Mouse (Mus musculus) liver, embryonic 11.5 days (tissue): Measurements from ENCODE around the gene Twf2. TPM values are rescaled to one million over a fixed set of nuclear protein-coding genes. Genes with fewer than 3 reads are reported as not detected.

Experiments
- ATAC-seq: fragments of 200-750 bp; cut with Nextera tagmentation; replicated peaks from 2 replicates; pipeline ENCODE4 v1.8.0; 2017; ENCODE audit warnings: moderate number of reproducible peaks, mild to moderate bottlenecking, moderate TSS enrichment, moderate library complexity; ENCODE audit not compliant: low FRiP score
- DNase-seq: peaks from one replicate; pipeline ENCODE4 v3.0.0-alpha.2; 2017; ENCODE audit warnings: low spot score
- H3K27ac ChIP-seq: fragments of 300-500 bp; sonication (generic); 2 replicates; pipeline ENCODE4 v1.5.1; 2014; ENCODE audit warnings: mild to moderate bottlenecking, low read depth, low read length, control low read depth
- H3K27me3 ChIP-seq: fragments of 300-500 bp; sonication (generic); replicated peaks from 2 replicates; pipeline ENCODE4 v1.6.1; 2014; ENCODE audit warnings: low read length, mixed read lengths; ENCODE audit not compliant: control insufficient read depth, insufficient read depth
- H3K36me3 ChIP-seq: fragments of 300-500 bp; sonication (generic); 2 replicates; pipeline ENCODE4 v1.6.1; 2014; ENCODE audit warnings: mild to moderate bottlenecking, low read length, moderate library complexity, mixed read lengths; ENCODE audit not compliant: control insufficient read depth, insufficient read depth
- H3K4me1 ChIP-seq: fragments of 300-500 bp; sonication (generic); replicated peaks from 2 replicates; pipeline ENCODE4 v1.6.1; 2014; ENCODE audit warnings: low read length, mixed read lengths; ENCODE audit not compliant: control insufficient read depth, insufficient read depth
- H3K4me2 ChIP-seq: fragments of 300-500 bp; sonication (generic); 2 replicates; pipeline ENCODE4 v1.6.1; 2014; ENCODE audit warnings: mild to moderate bottlenecking, control low read depth, moderate library complexity
- H3K4me3 ChIP-seq: fragments of 300-500 bp; sonication (generic); 2 replicates; pipeline ENCODE4 v1.5.1; 2014; ENCODE audit warnings: low read depth, low read length, control low read depth
- H3K9ac ChIP-seq: fragments of 300-500 bp; sonication (generic); 2 replicates; pipeline ENCODE4 v1.6.1; 2014; ENCODE audit warnings: low read depth, low read length, control low read depth
- H3K9me3 ChIP-seq: fragments of 300-500 bp; sonication (generic); 2 replicates; pipeline ENCODE4 v1.6.1; 2016; ENCODE audit warnings: low read length, inconsistent platforms, mixed read lengths; ENCODE audit not compliant: control insufficient read depth
- WGBS: fragments of 180-500 bp; shearing (Covaris S2); extraction: QIAGEN DNeasy Blood & Tissue Kit; methylation state at CpG from one replicate; pipeline ENCODE4 v1.1.7; 2014; 5-methylcytosine and 5-hydroxymethylcytosine counted together
- polyA plus RNA-seq: library from polyadenylated mRNA; unstranded; fragments of >200 nt; fragmentation: Nextera tagmentation; extraction: Ambion mirVana; gene quantifications from 2 replicates; pipeline ENCODE4 v1.2.1, GENCODE M21; 2014

The Twf2 gene
- polyA plus RNA-seq, 1 experiment from 2014 or later, result 58.4 TPM

DNA sequence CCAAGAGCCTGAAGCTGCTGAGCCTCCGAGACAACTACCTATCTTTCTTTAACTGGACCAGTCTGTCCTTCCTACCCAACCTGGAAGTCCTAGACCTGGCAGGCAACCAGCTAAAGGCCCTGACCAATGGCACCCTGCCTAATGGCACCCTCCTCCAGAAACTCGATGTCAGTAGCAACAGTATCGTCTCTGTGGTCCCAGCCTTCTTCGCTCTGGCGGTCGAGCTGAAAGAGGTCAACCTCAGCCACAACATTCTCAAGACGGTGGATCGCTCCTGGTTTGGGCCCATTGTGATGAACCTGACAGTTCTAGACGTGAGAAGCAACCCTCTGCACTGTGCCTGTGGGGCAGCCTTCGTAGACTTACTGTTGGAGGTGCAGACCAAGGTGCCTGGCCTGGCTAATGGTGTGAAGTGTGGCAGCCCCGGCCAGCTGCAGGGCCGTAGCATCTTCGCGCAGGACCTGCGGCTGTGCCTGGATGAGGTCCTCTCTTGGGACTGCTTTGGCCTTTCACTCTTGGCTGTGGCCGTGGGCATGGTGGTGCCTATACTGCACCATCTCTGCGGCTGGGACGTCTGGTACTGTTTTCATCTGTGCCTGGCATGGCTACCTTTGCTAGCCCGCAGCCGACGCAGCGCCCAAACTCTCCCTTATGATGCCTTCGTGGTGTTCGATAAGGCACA lies 22.7 kb downstream of the Twf2 start:
- H3K9ac ChIP-seq, result no peak overlapping the region
- H3K9me3 ChIP-seq, result no peaks in the 10 kb centered on the region
- peak overlapping the region; percentile 68 for H3K4me2 ChIP-seq
- H3K27me3 ChIP-seq, result peaks cover 35% of the 10 kb centered on the region
- peak overlapping the region; percentile 37 for H3K4me3 ChIP-seq
- H3K27ac ChIP-seq, result no peak overlapping the region
- 54% methylated on average over 24 of the region's 24 CpGs for WGBS
- H3K4me1 ChIP-seq, result peaks cover 21% of the 10 kb centered on the region
- DNase-seq, result no peak
- no peak for ATAC-seq
- H3K36me3 ChIP-seq, result no peaks in the 10 kb centered on the region

DNA sequence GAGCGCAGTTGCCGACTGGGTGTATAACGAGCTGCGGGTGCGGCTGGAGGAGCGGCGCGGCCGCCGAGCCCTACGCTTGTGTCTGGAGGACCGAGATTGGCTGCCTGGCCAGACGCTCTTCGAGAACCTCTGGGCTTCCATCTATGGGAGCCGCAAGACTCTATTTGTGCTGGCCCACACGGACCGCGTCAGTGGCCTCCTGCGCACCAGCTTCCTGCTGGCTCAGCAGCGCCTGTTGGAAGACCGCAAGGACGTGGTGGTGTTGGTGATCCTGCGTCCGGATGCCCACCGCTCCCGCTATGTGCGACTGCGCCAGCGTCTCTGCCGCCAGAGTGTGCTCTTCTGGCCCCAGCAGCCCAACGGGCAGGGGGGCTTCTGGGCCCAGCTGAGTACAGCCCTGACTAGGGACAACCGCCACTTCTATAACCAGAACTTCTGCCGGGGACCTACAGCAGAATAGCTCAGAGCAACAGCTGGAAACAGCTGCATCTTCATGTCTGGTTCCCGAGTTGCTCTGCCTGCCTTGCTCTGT lies 23.3 kb downstream of the Twf2 start:
- peak overlapping the region; percentile 37 for H3K4me3 ChIP-seq
- peaks cover 21% of the 10 kb centered on the region for H3K4me1 ChIP-seq
- H3K27ac ChIP-seq, result no peak overlapping the region
- 4% methylated on average over 34 of the region's 34 CpGs for WGBS
- H3K9me3 ChIP-seq, result no peaks in the 10 kb centered on the region
- H3K9ac ChIP-seq, result no peak overlapping the region
- no peak for DNase-seq
- ATAC-seq, result peak; percentile 25
- H3K4me2 ChIP-seq, result peak overlapping the region; percentile 68
- no peaks in the 10 kb centered on the region for H3K36me3 ChIP-seq
- peaks cover 35% of the 10 kb centered on the region for H3K27me3 ChIP-seq

- no peak for DNase-seq
- 55% methylated on average over 8 of the region's 8 CpGs for WGBS
Observed at GRCm38 (mm10) chr9:106227790-106228429, 25.0 kb downstream of the Twf2 start.

DNA sequence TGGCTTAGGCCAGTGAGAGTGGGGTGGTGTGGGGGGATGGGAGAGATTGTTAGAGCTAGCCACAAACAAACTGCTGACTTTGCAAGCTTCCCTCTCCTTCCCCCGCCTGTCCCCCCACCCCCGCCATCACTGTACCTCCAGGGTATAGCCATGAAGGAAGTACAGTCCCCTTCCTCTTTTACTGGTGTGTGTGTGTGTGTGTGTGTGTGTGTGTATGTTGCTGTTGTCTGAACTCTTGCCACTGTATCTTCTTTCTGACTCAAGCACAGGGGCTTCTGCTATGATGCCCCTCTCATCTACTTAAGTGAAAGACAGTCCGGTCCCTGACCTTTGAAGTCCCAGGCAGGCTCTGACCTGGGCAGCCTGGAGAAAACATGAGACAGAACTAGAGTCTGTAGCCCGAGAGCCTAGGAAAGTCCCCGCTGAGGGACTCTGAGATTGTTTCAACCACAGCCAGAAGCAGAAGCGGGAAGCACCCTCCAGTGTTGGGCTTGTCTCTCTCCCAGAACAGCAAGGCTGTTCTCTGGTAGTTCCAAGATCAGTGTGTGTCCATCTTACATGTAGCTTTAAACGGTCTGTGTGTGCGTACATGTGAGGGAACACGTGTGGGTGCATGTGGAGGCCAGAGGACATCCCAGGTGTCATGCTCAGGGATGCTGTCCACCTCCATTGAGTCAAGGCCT lies 27.3 kb downstream of the Twf2 start:
- WGBS, result 61% methylated on average over 9 of the region's 9 CpGs
- Histone ChIP-seq H3K9me3 (no peaks in the 10 kb centered on the region), H3K4me1 (peaks cover 21% of the 10 kb centered on the region), H3K4me3 (no peak overlapping the region), H3K36me3 (peaks cover 7% of the 10 kb centered on the region; the same call in 1 of the 2 replicates), H3K27me3 (peaks cover 20% of the 10 kb centered on the region), H3K27ac (no peak overlapping the region; the same call in 1 of the 2 replicates), H3K9ac (no peak overlapping the region), H3K4me2 (no peak overlapping the region)
- ATAC-seq (no peak; the same call in 1 of the 2 replicates), DNase-seq (no peak)

More at GRCm38 (mm10) chr9:106227790-106228429, 25.0 kb downstream of the Twf2 start:
- Histone ChIP-seq H3K4me2 (no peak overlapping the region), H3K4me1 (peaks cover 21% of the 10 kb centered on the region), H3K27me3 (peaks cover 35% of the 10 kb centered on the region), H3K36me3 (no peaks in the 10 kb centered on the region), H3K4me3 (no peak overlapping the region), H3K9ac (no peak overlapping the region), H3K27ac (no peak overlapping the region), H3K9me3 (no peaks in the 10 kb centered on the region)
- ATAC-seq, result peak; percentile 59; the same call in 1 of the 2 replicates

GRCm38 (mm10) chr9:106230734-106231106 lies 27.8 kb downstream of the Twf2 start:
- WGBS, result 34% methylated on average over 3 of the region's 3 CpGs
- H3K36me3 ChIP-seq, result peaks cover 7% of the 10 kb centered on the region; the same call in 1 of the 2 replicates

GRCm38 (mm10) chr9:106231220-106231619 lies 28.3 kb downstream of the Twf2 start:
- ATAC-seq (no peak), DNase-seq (no peak)
- H3K36me3 ChIP-seq, result peaks cover 7% of the 10 kb centered on the region; the same call in 1 of the 2 replicates
- 61% methylated on average over 7 of the region's 7 CpGs for WGBS
- no peaks in the 10 kb centered on the region for H3K9me3 ChIP-seq
- peaks cover 10% of the 10 kb centered on the region for H3K27me3 ChIP-seq
- no peak overlapping the region for H3K4me3 ChIP-seq
- peaks cover 15% of the 10 kb centered on the region for H3K4me1 ChIP-seq
- H3K27ac ChIP-seq, result no peak overlapping the region
- no peak overlapping the region for H3K4me2 ChIP-seq
- H3K9ac ChIP-seq, result no peak overlapping the region

More at GRCm38 (mm10) chr9:106230734-106231106, 27.8 kb downstream of the Twf2 start:
- Histone ChIP-seq H3K9ac (no peak overlapping the region), H3K4me3 (no peak overlapping the region), H3K4me2 (no peak overlapping the region), H3K9me3 (no peaks in the 10 kb centered on the region), H3K4me1 (peaks cover 20% of the 10 kb centered on the region), H3K27ac (no peak overlapping the region), H3K27me3 (peaks cover 15% of the 10 kb centered on the region)
- ATAC-seq (no peak), DNase-seq (no peak)

DNA sequence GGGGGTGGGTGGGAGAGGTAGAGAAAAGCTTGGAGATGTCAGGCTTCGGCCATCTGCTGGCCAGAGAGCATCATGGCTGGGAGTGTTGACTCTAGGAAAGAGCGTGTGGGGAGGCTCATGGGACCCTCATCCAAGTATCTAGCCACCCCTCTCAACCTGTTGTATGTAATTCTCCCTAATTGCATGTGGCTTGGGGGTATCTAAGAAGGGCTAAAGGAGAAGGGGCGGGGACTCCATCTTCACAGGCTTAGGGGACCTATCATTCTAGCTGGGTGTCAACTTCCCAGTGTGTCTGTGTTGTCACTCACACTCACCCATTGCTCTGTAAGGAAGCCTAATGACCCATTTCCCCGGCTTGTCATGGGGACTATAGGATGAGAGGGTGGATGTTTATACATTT lies 28.9 kb downstream of the Twf2 start:
- Histone ChIP-seq H3K27me3 (peaks cover 4% of the 10 kb centered on the region; the same call in 1 of the 2 replicates), H3K36me3 (peaks cover 12% of the 10 kb centered on the region; the same call in 1 of the 2 replicates), H3K4me2 (no peak overlapping the region), H3K27ac (no peak overlapping the region), H3K4me1 (peaks cover 12% of the 10 kb centered on the region; the same call in 1 of the 2 replicates), H3K4me3 (no peak overlapping the region), H3K9me3 (no peaks in the 10 kb centered on the region), H3K9ac (no peak overlapping the region)
- no peak for DNase-seq
- WGBS, result 76% methylated on average over 4 of the region's 4 CpGs
- ATAC-seq, result no peak

DNA sequence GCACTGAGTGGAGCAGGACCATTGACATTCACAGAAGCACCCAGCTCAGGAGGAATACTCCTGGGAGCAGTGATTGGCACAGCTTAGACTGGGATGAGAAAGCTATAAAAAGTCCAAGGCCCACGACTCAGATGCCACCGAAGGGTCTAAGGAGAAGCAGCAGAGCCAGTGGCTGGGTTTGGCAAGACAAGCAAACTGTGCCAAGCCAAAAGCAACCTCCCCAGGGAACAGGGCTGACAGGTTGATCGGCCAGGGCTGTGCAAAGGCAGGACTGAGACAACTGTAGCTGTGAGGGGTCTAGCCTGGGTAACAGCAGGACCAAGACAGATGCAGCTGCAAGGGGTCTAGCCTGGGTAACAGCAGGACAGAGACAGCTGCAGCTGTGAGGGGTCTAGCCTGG lies 30.0 kb downstream of the Twf2 start:
- Histone ChIP-seq H3K4me2 (no peak overlapping the region), H3K4me1 (peaks cover 6% of the 10 kb centered on the region; the same call in 1 of the 2 replicates), H3K9ac (no peak overlapping the region), H3K27ac (no peak overlapping the region), H3K27me3 (no peaks in the 10 kb centered on the region), H3K36me3 (peaks cover 19% of the 10 kb centered on the region; the same call in 1 of the 2 replicates), H3K9me3 (no peaks in the 10 kb centered on the region), H3K4me3 (no peak overlapping the region)
- DNase-seq, result no peak
- ATAC-seq, result no peak
- WGBS, result 84% methylated on average over 3 of the region's 3 CpGs
